Mouse (Mus musculus): ENCODE measurements around the gene Gm5773. TPM values are rescaled to one million over a fixed set of nuclear protein-coding genes. Genes with fewer than 3 reads are reported as not detected.
"Not testable (repeated sequence)": the region's sequence is repeated elsewhere in the genome, so short reads cannot be mapped to it uniquely, and the experiment has no call there.

Gm5773 gene
- total RNA-seq (2022), result not detected

DNA sequence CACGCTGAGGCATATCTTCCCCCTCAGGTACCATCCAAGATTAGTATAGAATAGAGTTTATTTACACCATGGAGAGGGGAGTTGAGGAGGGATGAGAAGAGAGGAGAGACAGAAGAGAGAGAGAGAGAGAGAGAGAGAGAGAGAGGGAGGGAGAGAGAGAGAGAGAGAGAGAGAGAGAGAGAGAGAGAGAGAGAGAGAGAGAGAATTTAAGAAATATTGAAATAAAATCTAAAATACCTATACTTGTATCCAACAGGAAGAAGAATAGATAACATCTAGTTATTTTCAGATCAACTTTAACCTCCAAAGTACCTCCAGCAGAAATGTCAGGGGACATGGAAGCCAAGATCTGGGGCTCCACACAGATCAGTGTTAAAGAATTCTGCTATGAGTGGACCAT, at the start of gene Gm5773:
TSS of gene Gm5773 (plus strand) at position 301 of the 400 bp plus-strand sequence.
- DNase-seq (ENCODE audit: low spot score in 2 of 2), result not testable (repeated sequence)

DNA sequence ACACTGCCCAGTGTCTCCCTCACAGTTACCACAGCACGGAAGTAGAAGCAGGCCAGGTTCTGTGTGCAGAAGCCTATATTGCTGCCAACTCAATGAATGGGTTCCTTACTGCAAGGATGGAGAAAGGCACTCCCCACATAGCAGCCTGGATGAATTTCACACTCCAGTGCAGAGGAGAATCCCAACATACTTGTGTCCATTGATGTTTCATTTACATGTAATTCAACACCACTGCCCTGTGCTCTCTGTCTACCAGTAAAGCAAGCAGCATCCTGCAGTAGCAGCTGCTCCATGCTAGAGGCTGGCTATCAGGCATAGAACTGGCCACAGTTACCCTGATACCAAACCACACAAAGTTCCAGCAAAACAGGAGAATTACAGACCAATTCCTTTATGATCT, 27.3 kb upstream of the Gm5773 start:
- not testable (repeated sequence) for DNase-seq (ENCODE audit: low spot score in 2 of 2)

DNA sequence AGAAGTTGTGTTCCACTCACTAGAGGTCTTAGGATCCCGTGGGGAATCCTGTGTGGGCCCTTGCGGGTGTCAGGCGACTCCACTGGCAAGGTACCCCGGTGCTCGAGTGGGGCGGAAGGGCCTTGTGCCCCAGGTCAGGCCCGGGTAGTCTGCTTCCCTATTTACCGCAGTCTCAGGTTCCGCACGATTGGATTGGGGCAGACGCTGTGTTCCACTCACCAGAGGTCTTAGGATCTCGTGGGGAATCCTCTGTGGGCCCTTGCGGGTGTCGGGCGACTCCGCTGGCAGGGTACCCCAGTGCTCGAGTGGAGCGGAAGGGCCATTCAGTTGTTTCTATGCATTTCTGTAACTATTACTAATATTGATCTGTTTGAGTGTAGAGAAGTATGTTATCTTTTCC, 18.8 kb upstream of the Gm5773 start:
- DNase-seq (ENCODE audit: low spot score in 2 of 2), result not testable (repeated sequence)

DNA sequence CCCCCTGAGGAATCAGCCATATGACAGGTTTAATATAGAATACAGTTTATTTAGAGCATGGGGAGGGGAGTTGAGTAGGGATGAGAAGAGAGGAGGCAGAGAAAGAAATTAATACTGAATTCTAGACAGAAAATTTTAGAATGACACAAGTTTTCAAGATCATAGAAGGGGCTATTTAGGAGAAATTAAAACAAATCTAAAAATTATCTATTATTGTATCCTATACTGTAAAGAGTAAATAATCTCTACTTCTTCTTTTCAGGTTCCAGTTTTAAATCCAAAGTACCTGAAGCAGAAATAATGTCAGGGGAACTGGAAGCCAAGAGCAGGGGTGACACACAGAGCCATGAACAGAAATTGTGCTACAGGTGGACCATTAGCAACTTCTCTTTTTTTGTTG, 23.3 kb downstream of the Gm5773 start, which contains the start of gene Tdpoz4:
TSS of gene Tdpoz4 (plus strand) at position 301 of the 400 bp plus-strand sequence.
- not testable (repeated sequence) for DNase-seq (ENCODE audit: low spot score in 2 of 2)

DNA sequence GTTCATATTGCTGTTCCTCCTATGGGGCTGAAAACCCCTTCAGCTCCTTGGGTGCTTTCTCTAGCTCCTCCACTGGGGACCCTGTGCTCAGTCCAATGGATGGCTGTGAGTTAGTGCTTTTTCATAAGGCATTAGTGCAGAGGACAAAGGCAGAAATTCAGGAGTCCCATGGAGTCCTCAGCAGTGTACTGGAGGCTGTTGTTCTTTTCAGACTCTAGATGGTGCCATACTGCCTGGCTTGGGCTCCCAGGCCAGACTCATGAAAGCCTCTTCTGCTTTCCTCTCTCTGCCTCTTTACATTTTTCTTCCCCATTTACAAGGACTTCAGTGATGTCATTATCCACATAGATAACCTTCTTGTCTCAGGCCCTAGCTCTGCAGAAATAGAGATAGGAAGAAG, 40.5 kb downstream of the Gm5773 start:
- not testable (repeated sequence) for DNase-seq (ENCODE audit: low spot score in 2 of 2)

Other genes with a start within 250 kb of the Gm5773 start
- 10 to 100 TPM; 33.0 to 45.7 (median 33.9) TPM for gene S100a10, start 217.9 kb upstream of the Gm5773 start, total RNA-seq (2022)
- gene Tdpoz2, start 120.3 kb upstream of the Gm5773 start, total RNA-seq (2022), result not detected
- gene Tdpoz1, start 96.7 kb upstream of the Gm5773 start, total RNA-seq (2022), result not detected
- gene Gm37596, start 79.9 kb upstream of the Gm5773 start, total RNA-seq (2022), result not detected
- gene Tdpoz4, start 23.4 kb downstream of the Gm5773 start, total RNA-seq (2022), result not detected
- not detected for gene Tdpoz3, start 53.0 kb downstream of the Gm5773 start, total RNA-seq (2022)
- gene Gm9117, start 170.5 kb downstream of the Gm5773 start, total RNA-seq (2022), result not detected
- gene Tdpoz5, start 188.3 kb downstream of the Gm5773 start, total RNA-seq (2022), result not detected

All from left cerebral cortex, adult 8-10 months (tissue).